Mouse (Mus musculus): ENCODE results near the gene Arl9. TPM values are rescaled to one million over a fixed set of nuclear protein-coding genes. Genes with fewer than 3 reads are reported as not detected.

The Arl9 gene
- not detected in 2 replicates for polyA plus RNA-seq (2015; fragmentation: Nextera tagmentation; extraction: Ambion mirVana)

- Histone ChIP-seq H3K4me1 (replicated peaks; ENCODE audit: control insufficient read depth, insufficient read depth, low read length) (no peaks in the 10 kb centered on the region), H3K27me3 (replicated peaks; ENCODE audit: control insufficient read depth, insufficient read depth, low read length) (no peaks in the 10 kb centered on the region), H3K9ac (ENCODE audit: low read depth, low read length) (no peak within 1 kb of the TSS), H3K9me3 (ENCODE audit: control insufficient read depth) (no peaks in the 10 kb centered on the region), H3K36me3 (ENCODE audit: control insufficient read depth, insufficient read depth) (peaks cover 18% of the 10 kb centered on the region), H3K4me2 (replicated peaks; ENCODE audit: low read depth) (no peak within 1 kb of the TSS), H3K4me3 (ENCODE audit: low read depth, low read length) (no peak within 1 kb of the TSS), H3K27ac (ENCODE audit: low read depth, low read length) (no peak within 1 kb of the TSS)
- WGBS: 93% methylated on average over 6 of the region's 6 CpGs
- TF ChIP-seq CTCF (IDR thresholded peaks at IDR 0.05; ENCODE audit: low read depth): no peak
- no peak for ATAC-seq
These were observed at the start of gene Arl9 for GRCm38 (mm10) chr5:77004051-77004821. Gene Arl9, plus strand, starts transcription at chr5:77004055.

GRCm38 (mm10) chr5:76954271-76954900 is 49.5 kb upstream of the Arl9 start:
- WGBS: 54% methylated on average over 6 of the region's 6 CpGs
- Histone ChIP-seq H3K27me3 (replicated peaks; ENCODE audit: control insufficient read depth, insufficient read depth, low read length) (no peaks in the 10 kb centered on the region), H3K4me3 (ENCODE audit: low read depth, low read length) (no peak overlapping the region), H3K9ac (ENCODE audit: low read depth, low read length) (no peak overlapping the region), H3K27ac (ENCODE audit: low read depth, low read length) (no peak overlapping the region), H3K36me3 (ENCODE audit: control insufficient read depth, insufficient read depth) (peaks cover 23% of the 10 kb centered on the region), H3K4me1 (replicated peaks; ENCODE audit: control insufficient read depth, insufficient read depth, low read length) (no peaks in the 10 kb centered on the region), H3K9me3 (ENCODE audit: control insufficient read depth) (no peaks in the 10 kb centered on the region), H3K4me2 (replicated peaks; ENCODE audit: low read depth) (no peak overlapping the region)
- no peak for TF ChIP-seq CTCF (IDR thresholded peaks at IDR 0.05; ENCODE audit: low read depth)
- no peak for ATAC-seq

DNA sequence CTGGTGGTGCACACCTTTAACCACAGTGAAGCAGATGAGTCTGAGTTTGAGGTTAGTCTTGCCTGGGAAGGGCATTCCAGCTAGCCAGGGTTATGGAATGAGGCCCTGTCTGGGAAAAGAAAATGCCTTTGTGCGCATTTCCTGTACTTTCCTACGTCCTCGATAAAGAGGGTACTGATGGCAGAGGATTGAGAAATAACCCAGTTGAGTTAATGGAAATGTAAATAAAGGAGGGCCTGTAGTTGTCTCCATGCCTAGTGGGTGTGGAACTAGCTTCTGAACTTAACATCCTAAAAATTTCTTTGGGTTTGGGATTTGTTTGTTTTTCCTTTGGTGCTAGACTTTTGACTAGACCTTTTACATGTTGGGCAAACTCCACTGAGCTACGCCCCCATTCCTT is 48.4 kb upstream of the Arl9 start:
- no peak overlapping the region for H3K4me2 ChIP-seq (replicated peaks; ENCODE audit: low read depth)
- H3K36me3 ChIP-seq (ENCODE audit: control insufficient read depth, insufficient read depth): peaks cover 28% of the 10 kb centered on the region
- no peaks in the 10 kb centered on the region for H3K9me3 ChIP-seq (ENCODE audit: control insufficient read depth)
- no peak overlapping the region for H3K4me3 ChIP-seq (ENCODE audit: low read depth, low read length)
- TF ChIP-seq CTCF (IDR thresholded peaks at IDR 0.05; ENCODE audit: low read depth): no peak
- H3K9ac ChIP-seq (ENCODE audit: low read depth, low read length): no peak overlapping the region
- H3K27ac ChIP-seq (ENCODE audit: low read depth, low read length): no peak overlapping the region
- H3K27me3 ChIP-seq (replicated peaks; ENCODE audit: control insufficient read depth, insufficient read depth, low read length): no peaks in the 10 kb centered on the region
- 41% methylated on average over 4 of the region's 4 CpGs for WGBS
- no peaks in the 10 kb centered on the region for H3K4me1 ChIP-seq (replicated peaks; ENCODE audit: control insufficient read depth, insufficient read depth, low read length)
- ATAC-seq: no peak

DNA sequence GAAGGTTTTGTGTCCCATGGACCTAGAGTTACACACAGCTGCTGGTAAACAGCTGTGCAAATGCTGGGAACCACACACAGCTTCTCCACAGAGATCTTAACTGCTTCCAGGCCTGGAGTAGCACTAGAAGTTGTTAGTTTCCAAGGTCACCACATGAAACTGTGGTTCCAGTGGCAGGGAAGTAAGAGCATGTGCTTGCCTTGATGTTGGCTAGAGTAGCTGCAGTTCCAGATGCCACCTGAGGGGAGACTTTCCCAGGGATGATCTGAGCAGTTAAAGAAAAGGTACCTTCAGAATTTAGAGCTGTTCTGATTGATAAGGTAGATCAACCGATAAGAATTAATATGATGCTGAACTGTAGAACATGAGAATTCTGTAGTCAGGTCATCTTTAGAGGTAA is 45.9 kb upstream of the Arl9 start:
- WGBS: 94% methylated on average over 1 of the region's 1 CpGs
- no peaks in the 10 kb centered on the region for H3K9me3 ChIP-seq (ENCODE audit: control insufficient read depth)
- no peak overlapping the region for H3K4me2 ChIP-seq (replicated peaks; ENCODE audit: low read depth)
- no peak overlapping the region for H3K4me3 ChIP-seq (ENCODE audit: low read depth, low read length)
- no peak overlapping the region for H3K9ac ChIP-seq (ENCODE audit: low read depth, low read length)
- no peaks in the 10 kb centered on the region for H3K4me1 ChIP-seq (replicated peaks; ENCODE audit: control insufficient read depth, insufficient read depth, low read length)
- peaks cover 45% of the 10 kb centered on the region for H3K36me3 ChIP-seq (ENCODE audit: control insufficient read depth, insufficient read depth)
- H3K27me3 ChIP-seq (replicated peaks; ENCODE audit: control insufficient read depth, insufficient read depth, low read length): no peaks in the 10 kb centered on the region
- no peak for ATAC-seq
- no peak overlapping the region for H3K27ac ChIP-seq (ENCODE audit: low read depth, low read length)
- TF ChIP-seq CTCF (IDR thresholded peaks at IDR 0.05; ENCODE audit: low read depth): peak; percentile 49

- Histone ChIP-seq H3K9ac (ENCODE audit: low read depth, low read length) (no peak overlapping the region), H3K27me3 (replicated peaks; ENCODE audit: control insufficient read depth, insufficient read depth, low read length) (no peaks in the 10 kb centered on the region), H3K4me2 (replicated peaks; ENCODE audit: low read depth) (no peak overlapping the region), H3K9me3 (ENCODE audit: control insufficient read depth) (no peaks in the 10 kb centered on the region), H3K36me3 (ENCODE audit: control insufficient read depth, insufficient read depth) (peaks cover 59% of the 10 kb centered on the region), H3K4me1 (replicated peaks; ENCODE audit: control insufficient read depth, insufficient read depth, low read length) (no peaks in the 10 kb centered on the region), H3K4me3 (ENCODE audit: low read depth, low read length) (no peak overlapping the region), H3K27ac (ENCODE audit: low read depth, low read length) (no peak overlapping the region)
- no peak for TF ChIP-seq CTCF (IDR thresholded peaks at IDR 0.05; ENCODE audit: low read depth)
- ATAC-seq: no peak
- WGBS: 54% methylated on average over 5 of the region's 5 CpGs
These were observed 44.3 kb upstream of the Arl9 start for GRCm38 (mm10) chr5:76959587-76959986.

- no peak overlapping the region for H3K27ac ChIP-seq (ENCODE audit: low read depth, low read length)
- H3K27me3 ChIP-seq (replicated peaks; ENCODE audit: control insufficient read depth, insufficient read depth, low read length): no peaks in the 10 kb centered on the region
- H3K36me3 ChIP-seq (ENCODE audit: control insufficient read depth, insufficient read depth): peaks cover 75% of the 10 kb centered on the region
- no peak for TF ChIP-seq CTCF (IDR thresholded peaks at IDR 0.05; ENCODE audit: low read depth)
- H3K9ac ChIP-seq (ENCODE audit: low read depth, low read length): no peak overlapping the region
- H3K9me3 ChIP-seq (ENCODE audit: control insufficient read depth): no peaks in the 10 kb centered on the region
- WGBS: 89% methylated on average over 11 of the region's 11 CpGs
- H3K4me1 ChIP-seq (replicated peaks; ENCODE audit: control insufficient read depth, insufficient read depth, low read length): no peaks in the 10 kb centered on the region
- no peak for ATAC-seq
- no peak overlapping the region for H3K4me3 ChIP-seq (ENCODE audit: low read depth, low read length)
- H3K4me2 ChIP-seq (replicated peaks; ENCODE audit: low read depth): no peak overlapping the region
These were observed 41.3 kb upstream of the Arl9 start for GRCm38 (mm10) chr5:76962545-76962944.
